Mouse (Mus musculus): ENCODE results near the gene Srebf2.

Gene Srebf2

GRCm38 (mm10) chr15:82158243-82159035 lies 11.5 kb downstream of the Srebf2 start:
- no peak for DNase-seq

- DNase-seq = peak; percentile 59
These were observed 12.5 kb downstream of the Srebf2 start for GRCm38 (mm10) chr15:82159471-82159870.

- no peak for DNase-seq
These were observed 14.0 kb downstream of the Srebf2 start for GRCm38 (mm10) chr15:82160731-82161640.

GRCm38 (mm10) chr15:82161965-82162600 lies 15.1 kb downstream of the Srebf2 start:
- DNase-seq = no peak

GRCm38 (mm10) chr15:82163356-82164060 lies 16.5 kb downstream of the Srebf2 start:
- DNase-seq = no peak

GRCm38 (mm10) chr15:82164061-82164399 lies 17.0 kb downstream of the Srebf2 start:
- no peak for DNase-seq

- DNase-seq = no peak
These were observed 17.5 kb downstream of the Srebf2 start for GRCm38 (mm10) chr15:82164496-82164895.

- peak; percentile 82 for DNase-seq
These were observed 18.6 kb downstream of the Srebf2 start for GRCm38 (mm10) chr15:82165332-82166239.

GRCm38 (mm10) chr15:82166240-82167100 lies 19.5 kb downstream of the Srebf2 start:
- peak; percentile 40 for DNase-seq

- peak; percentile 63 for DNase-seq
These were observed 20.5 kb downstream of the Srebf2 start for GRCm38 (mm10) chr15:82167201-82168168.

GRCm38 (mm10) chr15:82169671-82170070 lies 22.7 kb downstream of the Srebf2 start:
- DNase-seq = no peak

- no peak for DNase-seq
These were observed 23.7 kb downstream of the Srebf2 start for GRCm38 (mm10) chr15:82170437-82171377.

- DNase-seq = no peak
These were observed 25.7 kb downstream of the Srebf2 start for GRCm38 (mm10) chr15:82172648-82173047.

GRCm38 (mm10) chr15:82175091-82175490 lies 28.1 kb downstream of the Srebf2 start:
- DNase-seq = no peak

- DNase-seq = no peak
These were observed 30.8 kb downstream of the Srebf2 start for GRCm38 (mm10) chr15:82177743-82178290.

- DNase-seq = no peak
These were observed 34.1 kb downstream of the Srebf2 start for GRCm38 (mm10) chr15:82181131-82181530.

- no peak for DNase-seq
These were observed 35.3 kb downstream of the Srebf2 start for GRCm38 (mm10) chr15:82182311-82182710.

GRCm38 (mm10) chr15:82183596-82183995 lies 36.6 kb downstream of the Srebf2 start:
- DNase-seq = no peak

Data from retina, postnatal 1 day (tissue).